Mouse (Mus musculus): ENCODE measurements around the gene Glrx5.

- no peak for TF ChIP-seq TCF12 (IDR thresholded peaks at IDR 0.05; ENCODE audit: low read depth, low read length)
- TF ChIP-seq CTCF (conservative IDR thresholded peaks at IDR 0.05 in 1 of 2, IDR thresholded peaks at IDR 0.05 in 1 of 2; ENCODE audit: low read depth in 2 of 2, low read length in 2 of 2): no peak
- TF ChIP-seq MXI1 (IDR thresholded peaks at IDR 0.05; ENCODE audit: low read depth, low read length): no peak
- no peak for TF ChIP-seq SIN3A (IDR thresholded peaks at IDR 0.05; ENCODE audit: low read length)
- TF ChIP-seq ETS1 (conservative IDR thresholded peaks at IDR 0.05; ENCODE audit: low read depth, low read length): no peak
- TF ChIP-seq POLR2A (IDR thresholded peaks at IDR 0.05; ENCODE audit: low read depth, low read length): no peak
- TF ChIP-seq MEF2A (IDR thresholded peaks at IDR 0.05; ENCODE audit: borderline replicate concordance, low read depth, low read length): no peak
Measured at GRCm38 (mm10) chr12:105087353-105087752, 54.9 kb downstream of the Glrx5 start.

Data from CH12.LX (cell line).